Mouse (Mus musculus): ENCODE results near the gene Fam104a. TPM values are rescaled to one million over a fixed set of nuclear protein-coding genes. Genes with fewer than 3 reads are reported as not detected.

The Fam104a gene
- total RNA-seq, 2 experiments from 2014 or later = 14.4 to 25.0 TPM

DNA sequence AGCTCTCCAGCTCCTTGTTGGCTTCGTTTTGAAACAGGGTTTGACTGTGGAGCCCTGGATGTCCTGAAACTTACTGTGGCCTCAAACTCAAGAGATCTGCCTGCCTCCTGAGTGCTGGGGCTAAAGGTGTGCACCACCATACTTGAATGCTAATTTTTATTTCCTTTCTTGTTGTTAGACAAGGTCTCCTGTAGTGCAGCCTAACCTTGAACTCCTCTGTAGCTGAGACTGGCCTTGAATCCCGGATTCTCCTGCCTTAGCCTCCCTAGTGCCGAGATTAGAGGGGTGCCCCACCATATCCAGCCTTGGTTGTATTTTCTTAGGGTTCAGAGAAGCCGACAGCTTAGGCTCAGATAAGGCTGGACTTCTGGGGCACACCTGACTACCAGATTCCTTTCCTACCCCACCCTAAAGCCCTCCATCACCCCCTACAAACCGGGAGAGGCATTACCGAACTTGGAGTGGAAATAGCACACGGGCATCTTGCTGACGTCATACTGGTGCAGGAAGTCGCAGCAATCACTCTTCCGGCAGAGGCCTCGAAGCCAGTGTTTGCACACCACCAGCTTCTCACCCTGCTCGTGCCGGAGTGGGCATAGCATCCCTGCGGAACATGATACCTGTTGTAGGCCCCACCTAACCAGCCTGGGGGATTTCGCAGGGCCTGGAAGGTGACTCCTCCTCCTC, 22.2 kb upstream of the Fam104a start:
- 0 out of 2 replicates have a peak, but pooled peaks have one; percentile 28 for ATAC-seq (replicated peaks; ENCODE audit: poor library complexity, severe bottlenecking)

DNA sequence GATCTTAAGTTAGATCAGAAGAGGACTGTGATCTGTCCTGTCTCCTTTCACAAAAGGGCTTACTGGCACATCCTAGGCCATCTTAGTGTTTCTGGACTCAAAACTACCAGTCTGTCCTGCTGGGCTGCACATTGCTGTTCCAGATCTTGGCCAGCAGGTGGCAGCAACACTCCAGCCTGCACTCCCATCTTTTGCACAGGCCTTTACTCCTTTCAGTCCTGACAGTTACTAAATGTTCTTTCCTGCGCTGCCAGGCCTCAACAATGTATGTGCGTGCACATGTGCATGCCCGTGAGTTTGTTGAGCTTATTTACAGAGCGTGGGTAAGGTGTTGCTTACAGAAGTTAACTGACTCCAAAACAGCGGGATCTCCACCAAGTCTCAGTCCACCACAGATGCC, 19.8 kb upstream of the Fam104a start:
- peak; percentile 84 for ATAC-seq (replicated peaks; ENCODE audit: poor library complexity, severe bottlenecking)

DNA sequence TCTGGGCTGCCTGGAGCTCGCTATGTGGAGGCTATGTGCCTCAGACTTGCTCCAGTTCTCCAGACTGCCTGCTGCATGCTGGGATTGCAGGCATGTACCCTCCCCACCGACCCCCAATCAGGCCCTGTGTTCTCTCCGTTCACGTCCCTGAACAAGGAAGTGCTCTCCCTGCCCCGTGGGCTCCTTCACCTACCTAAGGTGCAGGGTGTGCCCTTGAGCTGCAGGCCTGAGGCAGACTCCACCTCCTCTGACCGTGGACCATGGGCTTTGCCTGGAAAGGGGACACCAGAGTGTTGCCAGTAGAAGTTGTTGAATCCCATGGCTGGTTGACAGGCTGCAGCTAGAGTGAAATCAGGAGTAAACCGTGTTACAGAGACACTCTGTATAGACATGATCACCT, 15.7 kb upstream of the Fam104a start:
- no peak for ATAC-seq (replicated peaks; ENCODE audit: poor library complexity, severe bottlenecking)

DNA sequence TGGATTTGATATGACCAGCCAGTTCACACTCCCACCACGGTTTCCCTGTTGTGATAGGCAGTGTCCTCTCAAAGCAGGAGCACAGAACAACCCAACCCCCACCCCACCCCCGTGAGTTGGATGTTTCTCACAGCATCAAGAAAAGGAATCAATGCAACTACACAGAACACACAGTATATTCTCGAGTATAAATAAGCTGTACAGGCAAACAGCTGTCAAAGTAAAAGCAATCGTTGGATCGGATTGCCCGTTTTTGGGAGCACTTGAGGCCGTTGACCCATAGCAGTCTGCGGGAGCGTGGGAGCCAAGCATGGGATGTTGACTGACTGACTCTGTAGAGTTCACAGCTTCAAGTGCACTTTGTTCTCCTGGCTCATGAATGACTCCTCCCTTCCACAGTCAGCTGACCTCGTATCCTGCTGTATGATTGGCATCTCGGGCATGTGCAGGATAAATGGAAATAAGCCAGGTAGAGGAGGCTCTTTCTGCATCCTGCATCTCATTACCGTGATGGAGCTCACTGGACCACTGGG, 14.1 kb upstream of the Fam104a start:
- no peak for ATAC-seq (replicated peaks; ENCODE audit: poor library complexity, severe bottlenecking)

DNA sequence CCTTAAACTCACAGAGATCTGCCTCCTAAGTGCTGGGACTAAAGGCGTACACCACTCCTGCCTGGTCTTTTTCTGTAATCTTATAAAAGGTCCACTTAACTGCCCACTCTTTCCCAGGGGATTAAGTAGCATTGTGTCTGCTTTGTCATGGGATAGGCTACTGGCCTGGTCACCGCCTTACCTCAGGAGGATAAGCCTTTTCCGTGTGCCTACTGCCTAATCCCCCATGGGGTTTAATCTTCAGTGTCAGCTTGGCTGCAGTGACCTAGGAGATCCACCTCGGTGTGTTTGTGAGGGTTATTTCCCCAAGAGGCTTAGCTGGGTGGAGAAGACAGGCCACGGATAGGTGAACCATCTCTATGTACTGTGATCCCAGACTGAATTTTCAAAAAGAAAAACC, 13.6 kb upstream of the Fam104a start:
- ATAC-seq (replicated peaks; ENCODE audit: poor library complexity, severe bottlenecking) = no peak

DNA sequence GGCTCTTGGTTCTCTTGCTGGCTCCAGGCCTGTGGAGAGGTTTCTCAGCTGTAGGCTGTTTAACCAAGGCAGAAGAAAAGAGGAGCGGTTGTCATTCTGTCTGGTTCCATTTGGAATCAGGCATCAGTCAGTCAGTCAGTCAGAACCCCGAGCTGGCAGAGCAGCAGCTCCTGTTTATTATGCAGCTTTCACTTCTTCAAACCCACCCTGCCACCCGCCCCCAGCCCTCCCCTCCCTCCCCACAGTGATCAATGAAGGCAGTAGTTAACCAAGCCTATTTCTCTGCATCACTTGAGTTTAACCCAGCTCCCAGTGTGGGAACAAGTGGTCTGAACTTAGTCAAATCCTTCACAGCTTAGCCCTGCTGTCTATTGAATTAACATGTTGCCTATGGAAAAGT, 7.9 kb upstream of the Fam104a start:
- ATAC-seq (replicated peaks; ENCODE audit: poor library complexity, severe bottlenecking) = no peak; the same call in 1 of the 2 replicates

DNA sequence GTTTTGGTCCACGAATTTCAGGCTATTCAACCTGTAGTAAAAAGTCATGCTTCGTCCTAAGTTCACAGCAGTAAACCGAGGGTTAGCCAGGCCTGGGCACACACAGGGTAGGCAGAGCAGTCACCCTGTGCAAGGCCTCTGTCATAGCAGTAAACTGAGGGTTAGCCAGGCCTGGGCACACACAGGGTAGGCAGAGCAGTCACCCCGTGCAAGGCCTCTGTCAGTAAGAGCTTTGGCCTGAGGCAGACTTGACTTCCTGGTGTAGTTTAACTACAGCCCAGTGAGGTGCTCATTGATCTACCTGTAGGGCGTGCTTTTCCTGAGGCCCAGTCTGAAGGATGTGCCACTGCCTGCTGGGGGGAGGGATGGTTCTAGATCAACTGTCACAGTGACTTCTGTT, 7.4 kb upstream of the Fam104a start:
- no peak for ATAC-seq (replicated peaks; ENCODE audit: poor library complexity, severe bottlenecking)

DNA sequence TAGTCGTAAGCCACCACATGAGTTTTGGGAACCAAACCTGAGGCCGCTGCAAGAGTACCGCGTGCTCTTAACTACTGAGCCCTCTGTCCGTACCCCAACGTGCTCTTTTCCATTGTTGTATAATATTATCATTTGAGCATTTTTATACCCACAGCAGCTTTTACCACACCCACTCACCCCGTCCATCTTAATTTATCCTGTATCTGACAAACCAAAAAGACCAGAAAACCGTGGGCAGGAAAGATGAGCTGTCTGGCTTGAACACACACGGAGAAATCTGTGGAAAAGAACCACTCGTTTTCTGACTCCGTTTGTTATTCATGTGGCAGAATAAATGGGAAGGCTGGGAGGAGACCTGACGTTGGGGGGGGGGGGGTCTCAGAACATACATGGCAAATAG, 6.6 kb upstream of the Fam104a start:
- ATAC-seq (replicated peaks; ENCODE audit: poor library complexity, severe bottlenecking) = no peak

DNA sequence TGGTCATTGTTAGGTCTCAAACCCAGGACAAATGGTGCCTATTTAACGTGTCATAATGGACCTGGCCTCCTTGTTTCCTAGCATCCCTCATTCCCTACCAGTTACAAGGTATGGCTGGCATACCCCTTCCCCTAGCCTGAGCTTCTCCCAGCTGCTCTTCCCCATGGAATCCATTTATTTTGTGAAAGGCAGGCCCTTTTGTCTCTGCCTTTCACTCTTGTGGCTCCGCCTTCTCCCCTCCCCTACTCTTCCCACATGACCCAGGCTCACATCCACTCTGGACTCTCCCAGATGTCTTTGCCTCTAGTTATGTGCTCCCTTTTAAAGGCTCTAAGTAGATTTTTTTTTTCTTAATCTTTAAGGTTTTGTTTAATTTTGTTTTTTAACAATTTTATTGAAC, 3.1 kb upstream of the Fam104a start:
- ATAC-seq (replicated peaks; ENCODE audit: poor library complexity, severe bottlenecking) = no peak

DNA sequence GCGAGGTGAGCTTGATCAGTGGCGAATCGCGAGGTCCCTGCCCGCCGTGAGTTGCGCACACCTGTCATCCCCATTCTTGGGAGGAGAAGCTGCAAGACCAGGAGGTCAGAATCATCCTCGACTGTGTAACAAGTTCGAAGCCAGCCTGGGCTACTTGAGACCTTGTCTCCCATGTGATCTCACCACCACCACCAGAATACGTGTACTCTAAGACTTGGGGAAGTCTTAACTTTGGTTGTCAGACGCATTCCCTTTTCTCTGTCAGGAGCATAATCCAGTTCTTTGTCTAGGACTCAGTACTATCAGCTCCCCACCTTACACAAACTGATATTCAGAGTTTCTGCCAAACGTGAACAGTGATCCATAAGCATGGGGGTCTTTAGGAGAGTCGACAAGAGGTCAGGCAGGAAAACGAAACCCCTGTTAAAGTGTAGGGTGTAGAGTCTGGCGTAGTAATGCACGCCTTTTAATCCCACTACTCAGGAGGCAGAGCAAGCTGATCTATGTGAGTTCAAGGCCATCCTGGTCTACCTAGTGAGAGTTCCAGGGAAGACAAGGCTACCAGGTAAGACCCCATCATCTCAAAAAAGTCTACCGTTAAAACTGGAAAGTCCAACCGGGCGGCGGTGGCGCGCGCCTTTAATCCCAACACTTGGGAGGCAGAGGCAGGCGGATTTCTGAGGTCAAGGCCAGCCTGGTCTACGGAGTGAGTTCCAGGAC, 912 bp upstream of the Fam104a start:
- ATAC-seq (replicated peaks; ENCODE audit: poor library complexity, severe bottlenecking) = no peak

DNA sequence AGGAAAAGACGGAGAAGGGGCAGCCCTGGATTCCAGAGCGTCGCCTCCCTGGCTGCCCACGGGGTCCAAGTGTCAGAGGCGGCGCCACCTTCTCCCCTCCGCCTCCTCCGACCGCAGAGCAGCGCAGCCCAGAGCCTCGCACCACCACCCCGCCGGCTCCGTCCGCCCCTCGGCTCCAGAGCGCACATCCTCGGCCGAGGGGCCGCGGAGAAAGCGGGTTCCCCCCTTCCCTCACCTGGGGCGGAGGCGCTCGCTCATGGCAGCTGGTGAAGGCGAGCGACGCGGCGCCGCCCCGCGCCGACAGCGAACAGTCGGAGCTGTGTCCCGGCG, 363 bp downstream of the Fam104a start:
- peak; percentile 26 for ATAC-seq (replicated peaks; ENCODE audit: poor library complexity, severe bottlenecking)

DNA sequence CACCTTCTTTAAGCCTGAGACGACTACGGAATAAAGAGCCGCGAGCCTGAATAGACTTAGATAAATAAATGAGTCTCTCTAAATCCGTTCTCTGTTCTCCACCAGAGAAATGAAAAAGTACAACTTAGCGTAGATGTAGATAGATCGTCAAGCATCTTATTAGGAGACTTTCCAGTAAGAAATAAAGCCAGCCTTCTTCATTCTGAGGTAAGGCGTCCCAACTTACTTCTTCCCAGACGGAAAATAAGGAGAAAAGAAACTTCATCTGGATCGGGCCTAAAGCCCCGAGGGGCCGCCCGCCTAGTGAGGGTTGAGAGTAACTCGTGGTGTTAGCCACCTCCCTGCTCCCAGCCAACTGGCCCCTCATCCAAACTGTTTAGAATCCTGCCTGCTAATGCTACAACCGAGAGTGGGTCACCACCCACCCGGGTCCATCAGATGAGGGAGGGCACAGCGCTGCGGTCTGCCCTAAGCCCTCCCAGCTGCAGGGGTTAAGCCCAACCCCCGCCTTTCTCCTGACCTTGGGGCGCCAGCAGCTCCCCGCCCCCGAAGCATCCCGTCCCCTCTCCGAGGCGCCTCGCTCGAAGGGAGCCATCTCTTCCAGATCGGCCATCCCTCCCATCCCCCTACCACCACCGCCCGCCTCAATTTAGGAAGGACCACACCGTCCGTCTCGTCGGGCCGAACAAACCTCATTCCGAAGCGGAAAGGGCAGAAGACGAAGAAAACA, 893 bp downstream of the Fam104a start:
- peak; percentile 58 for ATAC-seq (replicated peaks; ENCODE audit: poor library complexity, severe bottlenecking)

DNA sequence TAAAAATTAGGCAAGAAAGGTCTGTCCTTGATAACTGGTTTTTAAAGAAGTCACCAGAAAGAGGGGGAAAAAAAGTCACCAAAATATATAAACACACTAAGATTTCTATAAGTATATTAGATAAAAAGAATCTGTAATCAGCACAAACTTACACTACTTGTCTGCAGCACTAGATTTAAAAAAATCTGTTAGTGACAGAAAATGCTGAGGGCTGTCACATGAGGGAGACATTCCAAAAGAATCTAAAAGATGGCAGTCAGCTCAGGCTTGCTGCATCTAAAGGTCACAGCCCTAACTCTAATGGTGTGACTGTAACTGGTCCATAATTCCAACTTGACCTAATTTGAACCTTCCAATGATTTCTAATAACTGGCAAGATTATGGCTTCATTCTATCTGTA, 2.0 kb downstream of the Fam104a start:
- ATAC-seq (replicated peaks; ENCODE audit: poor library complexity, severe bottlenecking) = no peak

DNA sequence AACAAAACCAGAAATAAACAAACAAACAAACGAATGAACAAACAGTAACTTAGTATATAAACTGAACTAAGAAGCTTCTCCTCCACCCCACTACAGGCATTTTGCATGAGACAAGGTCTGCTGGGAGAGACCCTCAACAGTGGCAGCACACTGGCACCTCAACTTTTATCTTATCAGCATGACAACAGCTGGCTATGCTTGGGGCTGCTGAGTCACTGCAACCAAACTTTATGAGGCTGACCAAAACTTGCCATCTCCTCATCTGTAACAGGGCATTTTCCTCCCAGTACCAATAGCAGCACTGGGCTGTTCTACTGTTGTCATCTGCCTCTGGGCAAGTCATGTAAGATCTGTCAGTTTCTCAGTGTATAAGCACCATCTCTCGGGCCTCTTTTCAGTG, 3.0 kb downstream of the Fam104a start:
- no peak for ATAC-seq (replicated peaks; ENCODE audit: poor library complexity, severe bottlenecking)

DNA sequence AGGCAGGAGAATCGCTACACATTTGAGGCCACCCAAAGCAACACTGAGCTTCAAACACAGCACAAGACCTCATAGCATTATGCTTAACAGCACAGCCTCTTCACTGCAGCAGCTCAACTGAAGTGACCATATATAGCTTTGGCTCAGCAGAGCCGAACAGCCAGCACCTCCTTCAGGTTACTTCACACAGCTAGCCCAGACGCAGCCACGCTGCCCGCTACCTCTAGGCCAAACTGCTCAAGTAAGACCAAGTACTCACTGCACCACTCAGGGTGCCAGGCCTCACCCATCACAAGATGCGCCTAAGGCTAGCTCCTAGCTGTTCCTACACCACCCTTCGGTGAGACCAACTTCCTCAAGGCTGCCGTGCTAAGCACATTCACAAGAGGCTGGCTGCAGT, 5.6 kb downstream of the Fam104a start:
- ATAC-seq (replicated peaks; ENCODE audit: poor library complexity, severe bottlenecking) = peak; percentile 38

DNA sequence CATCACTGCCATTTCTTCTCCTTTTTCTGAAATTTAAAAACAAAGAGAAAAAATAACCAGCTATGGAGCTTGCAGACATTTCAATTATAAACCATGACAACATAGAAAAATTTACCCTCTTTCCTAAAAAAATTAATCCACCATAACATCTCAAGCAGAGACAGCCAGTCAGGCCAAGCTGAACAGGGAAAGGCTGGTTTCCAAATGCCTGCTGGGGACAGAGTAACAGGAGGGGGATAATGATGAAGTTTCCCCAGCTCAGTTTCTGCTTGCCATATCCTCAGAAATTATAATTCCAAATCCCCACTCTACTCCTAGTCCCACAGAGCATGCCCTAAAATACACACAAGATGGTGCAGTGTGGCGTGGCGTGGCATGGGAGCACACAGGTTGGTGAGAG, 6.6 kb downstream of the Fam104a start:
- ATAC-seq (replicated peaks; ENCODE audit: poor library complexity, severe bottlenecking) = no peak

DNA sequence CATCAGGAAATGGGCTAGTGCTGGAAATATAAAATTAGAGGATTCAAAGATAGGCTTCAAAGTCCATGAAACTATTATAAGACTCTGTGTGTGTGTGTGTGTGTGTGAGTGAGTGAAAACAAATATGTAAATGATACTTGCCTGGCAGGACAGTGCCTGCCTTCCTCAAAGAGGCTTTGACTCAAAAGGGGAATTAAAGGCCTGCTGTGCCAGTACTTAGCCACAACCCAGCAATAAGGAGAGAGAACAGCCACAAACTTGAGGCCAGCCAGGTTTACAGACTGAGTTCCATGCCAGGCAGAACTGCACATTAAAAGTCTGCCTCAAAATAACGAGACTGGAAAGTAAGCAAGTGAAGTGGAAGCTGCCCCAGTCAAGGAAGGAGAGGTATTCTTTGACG, 7.1 kb downstream of the Fam104a start:
- no peak for ATAC-seq (replicated peaks; ENCODE audit: poor library complexity, severe bottlenecking)

DNA sequence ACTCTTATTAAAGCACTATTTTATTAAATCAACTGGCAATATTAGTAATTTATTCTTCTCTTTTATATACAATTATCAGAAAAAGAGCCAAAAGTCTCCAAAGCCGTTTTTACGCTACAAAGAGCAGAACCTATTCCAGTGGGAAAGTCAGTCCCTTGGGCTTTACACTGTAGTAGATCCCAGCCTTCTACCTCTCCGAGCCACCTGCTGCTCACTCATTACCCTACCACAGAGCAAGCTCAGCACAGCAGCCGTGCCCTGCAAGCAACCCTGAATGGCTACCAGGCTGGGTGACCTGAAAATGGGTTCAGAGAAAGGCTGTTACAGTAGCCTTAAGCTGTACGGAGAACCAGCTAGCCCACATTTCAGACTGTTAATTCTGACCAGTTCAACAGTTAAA, 9.4 kb downstream of the Fam104a start:
- ATAC-seq (replicated peaks; ENCODE audit: poor library complexity, severe bottlenecking) = no peak

DNA sequence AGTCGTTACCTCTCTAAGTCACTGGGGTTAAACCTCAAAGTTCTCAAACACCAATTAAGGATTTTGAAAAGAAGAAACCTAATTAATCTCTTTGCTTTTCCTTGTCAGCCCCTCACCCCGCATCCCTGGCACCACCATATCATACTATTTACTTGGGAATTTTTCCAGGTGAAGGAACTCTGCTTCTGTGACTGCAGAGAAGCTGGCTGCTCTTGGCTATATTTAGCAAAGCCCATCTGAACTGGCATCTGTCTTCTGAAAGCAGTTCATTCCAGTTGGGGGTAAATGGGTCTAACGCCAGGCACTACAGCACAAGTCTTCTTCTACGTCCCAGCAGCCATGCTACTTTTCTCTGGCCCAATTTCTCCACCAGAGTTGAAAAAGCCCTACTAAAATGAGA, 10.3 kb downstream of the Fam104a start:
- no peak for ATAC-seq (replicated peaks; ENCODE audit: poor library complexity, severe bottlenecking)

DNA sequence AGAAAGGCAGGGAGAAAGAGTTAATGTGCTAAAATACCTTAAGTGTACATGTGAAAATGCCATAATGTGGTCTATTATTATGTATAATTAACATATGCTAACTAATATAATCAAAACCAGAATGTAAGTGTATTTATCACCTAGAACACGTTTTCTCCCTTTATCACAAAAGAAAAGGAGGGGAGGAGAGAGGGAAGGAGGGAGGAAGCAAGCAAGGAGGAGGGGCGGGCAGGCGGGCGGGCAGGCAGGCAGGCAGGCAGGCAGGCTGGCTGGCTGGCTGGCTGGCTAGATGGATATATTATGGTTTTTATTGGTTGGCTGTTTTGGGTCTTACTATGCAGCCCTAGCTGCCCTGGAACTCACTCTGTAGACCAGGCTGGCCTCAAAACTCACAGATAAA, 14.2 kb downstream of the Fam104a start:
- ATAC-seq (replicated peaks; ENCODE audit: poor library complexity, severe bottlenecking) = no peak

DNA sequence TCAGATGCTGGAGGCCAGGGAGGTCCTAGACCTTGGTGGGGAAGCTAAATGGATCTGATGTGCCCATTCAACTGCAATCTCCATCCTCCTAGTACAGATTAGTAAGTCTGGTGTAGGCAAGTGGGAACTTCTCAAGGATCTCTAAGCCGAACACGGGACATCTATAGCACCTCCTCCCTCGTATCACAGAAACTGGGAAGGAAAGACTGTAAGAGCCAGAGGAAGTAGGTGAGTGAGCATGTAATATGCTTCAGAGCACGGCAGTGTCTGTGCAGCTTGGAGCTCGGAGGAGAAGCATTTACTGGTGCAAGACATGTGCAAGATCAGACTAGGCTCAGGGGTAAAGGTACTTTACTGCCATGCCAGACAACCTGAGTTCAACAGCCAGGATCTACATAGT, 15.1 kb downstream of the Fam104a start:
- ATAC-seq (replicated peaks; ENCODE audit: poor library complexity, severe bottlenecking) = no peak

Measured in granulocyte monocyte progenitor cell, adult 5-6 weeks (primary cell).